In the genomic region with DNA sequence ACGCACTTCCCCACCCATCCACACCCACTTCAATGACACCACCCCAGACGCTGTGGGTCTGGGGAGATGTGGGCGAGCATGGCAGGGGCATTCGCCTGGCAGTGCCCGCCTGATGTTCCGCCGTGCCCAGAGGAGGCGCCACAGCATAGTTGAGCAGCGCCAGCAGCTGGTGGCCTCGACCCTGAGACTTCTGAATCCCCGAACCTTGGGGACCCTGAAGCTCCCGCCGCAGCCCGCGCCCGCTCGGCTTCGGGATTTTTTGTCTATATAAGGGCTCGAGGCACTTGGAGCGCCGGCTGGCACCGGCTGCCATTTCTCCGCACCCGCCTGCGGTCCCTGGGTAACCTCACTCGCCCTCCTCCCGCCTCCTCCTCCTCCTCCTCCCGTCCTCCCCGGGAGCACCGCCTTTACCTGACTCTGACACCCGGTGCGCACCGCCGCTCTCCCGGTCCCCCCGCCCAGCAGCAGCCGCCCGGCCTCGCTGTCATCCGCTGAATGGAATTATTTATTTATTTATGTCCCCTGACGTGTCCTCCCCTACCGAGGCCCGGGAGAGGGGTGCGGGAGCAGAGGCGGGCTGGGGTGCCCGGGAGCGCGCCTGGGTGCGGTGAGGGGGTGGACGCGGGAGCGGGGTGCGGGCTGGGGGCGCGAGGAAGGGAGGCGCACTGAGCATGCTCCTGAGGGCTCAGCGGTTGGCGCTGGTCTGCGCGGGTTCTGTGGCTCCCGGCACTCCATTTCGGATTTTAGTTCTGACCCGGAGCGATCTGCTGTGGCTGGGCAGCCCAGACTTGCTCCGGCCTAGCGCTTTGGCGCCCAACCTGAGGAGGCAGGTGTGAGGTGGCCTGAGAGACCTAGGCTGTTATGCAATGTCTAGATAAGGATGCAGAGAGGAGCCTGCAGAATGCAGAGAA, we compare ENCODE assay signal across 8 mouse cellular contexts. TPM values are rescaled to one million over a fixed set of nuclear protein-coding genes. Genes with fewer than 3 reads are reported as not detected.
A peak's percentile ranks its signal among the peaks of the same experiment; 100 is the strongest.
DNase-seq lines count a peak whose midpoint lies in the region; ATAC-seq and TF ChIP-seq lines count a peak whose summit lies in the region.

A gene (minus strand): TSS at position 590 of the 911 bp plus-strand sequence.

- DNase-seq in Patski (ENCODE audit: low read depth, low spot score), result no peak
- DNase-seq in cerebellum, postnatal 14 days, result peak; percentile 90 to 95
- peak; percentile 5 to 7 for DNase-seq in gastrocnemius, adult 8-10 months (ENCODE audit: low spot score in 2 of 2)
- peak; percentile 2 for DNase-seq in induced T-regulatory cell, adult 2 months (ENCODE audit: low read depth)
- DNase-seq in left cerebral cortex, adult 9 months (ENCODE audit: low spot score in 2 of 2), result peak; percentile 72 to 86
- peak; percentile 83 to 85 for DNase-seq in right cerebral cortex, adult 2 months (ENCODE audit: low spot score in 2 of 2)
- peak; percentile 80 for DNase-seq in urinary bladder, adult 2 months (ENCODE audit: low spot score)

- CTCF ChIA-PET in Patski (lab: Charles Lee), result no interaction called here

- in situ Hi-C loops in Patski (cut with MboI; ENCODE audit: low pct_unique_long_range_greater_than_20kb), result no loop called here

- H3K27me3 ChIP-seq in Patski, result no peaks in the 10 kb centered on the region

- peak; percentile 93 for ATAC-seq in Patski
- peak; percentile 62 for ATAC-seq in megakaryocyte, adult 5-6 weeks (ENCODE audit: poor library complexity, severe bottlenecking)

- peak; percentile 66 for TF ChIP-seq CTCF in Patski (IDR thresholded peaks at IDR 0.05)

- POLR2A ChIA-PET in Patski (lab: Charles Lee), result interaction anchor here (1.0 kb wide), 1 partner anchor 10 kb away, joined by 3 read pairs; no protein-coding TSS in a partner anchor

RNA-seq across cellular contexts. Expression of the gene that starts here (rescaled TPM):
- 2.4 TPM for polyA plus RNA-seq in Patski (2021)
- total RNA-seq in gastrocnemius, adult 8-10 months (2022), result 1 to 10 TPM; 1.0 to 3.2 (median 1.7) TPM
- 22.2 and 38.4 TPM in 2 replicates for total RNA-seq in megakaryocyte, adult 5-6 weeks (2015)
- 20.6 and 24.6 TPM in 2 replicates for total RNA-seq in megakaryocyte, adult 5-6 weeks (2017)
- polyA plus RNA-seq in urinary bladder, adult 2 months (2012; rRNA removed), result 40.9 and 43.4 TPM in 2 replicates

Comparison
In these comparisons a context has a peak if more than half of its experiments do, and no peak if none do; other contexts are left out.
1. RNA of the gene that starts here (total RNA-seq): 20.6 to 38.4 TPM in megakaryocyte, adult 5-6 weeks; 1.0 to 3.2 TPM in gastrocnemius, adult 8-10 months; every median in the first group is over 4 times any median in the second.
2. RNA of the gene that starts here (polyA plus RNA-seq): 40.9 to 43.4 TPM in urinary bladder, adult 2 months; 2.4 TPM in Patski (single experiment); every median in the first group is over 10 times any median in the second.